19 mouse cellular contexts compared by ENCODE assay signal in genomic region chr9:70491176-70491575, GRCm38 (mm10). TPM values are rescaled to one million over a fixed set of nuclear protein-coding genes. Genes with fewer than 3 reads are reported as not detected.
A peak's percentile ranks its signal among the peaks of the same experiment; 100 is the strongest.
DNase-seq lines count a peak whose midpoint lies in the region; TF ChIP-seq lines count a peak whose summit lies in the region.
"Had no signal": no experiment of that assay in that cellular context is flagged by ENCODE, and none has a peak within 500 bp of the region (broad histone marks: within the 10 kb centered on the region; RNA-seq: fewer than 3 reads in every experiment).

No protein-coding gene starts in this region.

- H3K9me3 ChIP-seq in E14TG2a.4 (ENCODE audit: low read length) (no peaks in the 10 kb centered on the region), ES-Bruce4 (replicated peaks; ENCODE audit: control insufficient read depth, insufficient read depth, low read length, poor library complexity, severe bottlenecking) (no peaks in the 10 kb centered on the region), ES-E14 (ENCODE audit: control insufficient read depth, insufficient read depth, low read depth, low read length) (no peaks in the 10 kb centered on the region)
- H3K9me3 ChIP-seq: embryonic facial prominence, embryonic 10.5 days; embryonic facial prominence, embryonic 12.5 days had no signal

- H3K9ac ChIP-seq in ES-Bruce4 (ENCODE audit: low read depth, poor library complexity, severe bottlenecking) = no peak overlapping the region
- peak overlapping the region; percentile 17; the same call in 1 of the 2 replicates for H3K9ac ChIP-seq in ES-E14 (ENCODE audit: insufficient read depth, low read depth, low read length, poor library complexity, severe bottlenecking)
- H3K9ac ChIP-seq: embryonic facial prominence, embryonic 12.5 days had no signal

- H3K4me3 ChIP-seq in E14TG2a.4 (replicated peaks; ENCODE audit: low read length) (0 out of 2 replicates have a peak overlapping the region, but pooled peaks have one; percentile 1), ES-Bruce4 (ENCODE audit: low read depth, low read length) (no peak overlapping the region), ES-E14 (ENCODE audit: insufficient read depth in 1 of 2, low read depth in 1 of 2, low read length in 2 of 2, poor library complexity in 1 of 2, severe bottlenecking in 1 of 2) (no peak overlapping the region)
- H3K4me3 ChIP-seq: embryonic facial prominence, embryonic 10.5 days; embryonic facial prominence, embryonic 12.5 days had no signal

- TF ChIP-seq POLR2A in ES-Bruce4 (IDR thresholded peaks at IDR 0.05; ENCODE audit: insufficient read depth, low read length) = no peak

- TF ChIP-seq CTCF in E14TG2a.4 (conservative IDR thresholded peaks at IDR 0.05; ENCODE audit: low read length) (no peak), ES-Bruce4 (IDR thresholded peaks at IDR 0.05; ENCODE audit: low read depth, low read length) (no peak)

- H3K27ac ChIP-seq in ES-Bruce4 (ENCODE audit: insufficient read depth, low read length) (peak overlapping the region; percentile 91), ES-E14 (ENCODE audit: insufficient read depth, low read depth, low read length, poor library complexity, severe bottlenecking) (peak overlapping the region; percentile 53; the same call in 1 of the 2 replicates)
- H3K27ac ChIP-seq: embryonic facial prominence, embryonic 10.5 days; embryonic facial prominence, embryonic 12.5 days had no signal

- DNase-seq in ES-E14 (ENCODE audit: low read depth, low spot score) (no peak), ZHBTc4 (ENCODE audit: low read depth, low spot score) (peak; percentile 44)
- DNase-seq in thymus, postnatal 25 days = no peak
- no peak for DNase-seq in Muller cell, postnatal 12 days (ENCODE audit: inconsistent ontology term)
- DNase-seq in gastrocnemius, adult 8-10 months (ENCODE audit: low spot score in 2 of 2) = no peak
- DNase-seq in thymus, postnatal 14 days = no peak
- DNase-seq: adrenal gland, adult 8-10 months; adrenal gland, postnatal 14 days; adrenal gland, postnatal 36 days; cerebellum, adult 11-12 months; cerebellum, adult 2 months; cerebellum, adult 9-10 months; cerebellum, postnatal 10 days; cerebellum, postnatal 25 days had no signal

- H3K27me3 ChIP-seq in E14TG2a.4 (ENCODE audit: insufficient read depth, low read length) (no peaks in the 10 kb centered on the region), ES-Bruce4 (ENCODE audit: control insufficient read depth, insufficient read depth, low read length, poor library complexity, severe bottlenecking) (no peaks in the 10 kb centered on the region)
- H3K27me3 ChIP-seq: embryonic facial prominence, embryonic 12.5 days; Patski had no signal

- TF ChIP-seq EP300 in ES-Bruce4 (IDR thresholded peaks at IDR 0.05; ENCODE audit: insufficient read depth, low read depth, low read length) = no peak

- in situ Hi-C loops in ES-E14 (cut with MboI; ENCODE audit: low sequenced_read_pairs in 2 of 2, unreplicated experiment in 2 of 2) = no loop called here

- H3K36me3 ChIP-seq in E14TG2a.4 (ENCODE audit: insufficient read depth, low read length) (peaks cover 30% of the 10 kb centered on the region), ES-Bruce4 (ENCODE audit: control insufficient read depth, insufficient read depth, low read length, poor library complexity, severe bottlenecking) (peaks cover 4% of the 10 kb centered on the region; the same call in 1 of the 2 replicates), ES-E14 (ENCODE audit: control insufficient read depth, insufficient read depth, low read length, poor library complexity, severe bottlenecking) (peaks cover 2% of the 10 kb centered on the region; the same call in 1 of the 2 replicates)

- H3K4me1 ChIP-seq in E14TG2a.4 (replicated peaks; ENCODE audit: low read depth, low read length) (peaks cover 83% of the 10 kb centered on the region), ES-Bruce4 (ENCODE audit: control insufficient read depth, insufficient read depth, low read length) (peaks cover 3% of the 10 kb centered on the region), ES-E14 (ENCODE audit: control insufficient read depth in 2 of 2, insufficient read depth in 2 of 2, low read length in 2 of 2, poor library complexity in 1 of 2) (peaks cover 5 to 14% of the 10 kb centered on the region in 2 experiments)
- H3K4me1 ChIP-seq: embryonic facial prominence, embryonic 10.5 days; embryonic facial prominence, embryonic 12.5 days had no signal

TF ChIP-seq in ES-E14, 5 proteins besides CTCF, POLR2A, EP300 and RAD21:
- TF ChIP-seq MAFK (IDR thresholded peaks at IDR 0.05; ENCODE audit: insufficient read depth, low read depth, low read length) (no peak), ZC3H11A (IDR thresholded peaks at IDR 0.05; ENCODE audit: borderline replicate concordance, low read depth, low read length) (no peak), ZNF384 (IDR thresholded peaks at IDR 0.05; ENCODE audit: low read depth, low read length) (no peak), CHD2 (IDR thresholded peaks at IDR 0.05; ENCODE audit: low read depth, low read length) (no peak), HCFC1 (IDR thresholded peaks at IDR 0.05; ENCODE audit: borderline replicate concordance, insufficient read depth, low read length) (no peak)

RNA-seq across cellular contexts. Expression of gene Rnf111, which starts 12.3 kb away (rescaled TPM):
- 54.3 and 55.4 TPM in 2 replicates for polyA plus RNA-seq in ES-Bruce4 (2011; ENCODE audit: insufficient read depth, insufficient read length, low read depth, missing spikeins)
- total RNA-seq in ES-E14 (2012; rRNA removed) = 18.4 and 24.3 TPM in 2 replicates
- total RNA-seq in gastrocnemius, adult 8-10 months (2022) = 10 to 100 TPM in 3 of 4 experiments, 1 to 10 TPM in 1; 9.9 to 13.2 (median 11.0) TPM

RNA-seq across cellular contexts. Expression of gene Sltm, which starts 51.4 kb away (rescaled TPM):
- 87.7 and 92.0 TPM in 2 replicates for polyA plus RNA-seq in ES-Bruce4 (2011; ENCODE audit: insufficient read depth, insufficient read length, low read depth, missing spikeins)
- total RNA-seq in ES-E14 (2012; rRNA removed) = 50.5 and 58.6 TPM in 2 replicates
- total RNA-seq in gastrocnemius, adult 8-10 months (2022) = 10 to 100 TPM; 11.6 to 16.1 (median 14.6) TPM
